Mouse (Mus musculus) forebrain, postnatal 0 days (tissue): Measurements from ENCODE around the gene Ncam2. TPM values are rescaled to one million over a fixed set of nuclear protein-coding genes. Genes with fewer than 3 reads are reported as not detected.

ENCODE experiments used
- ATAC-seq: fragments of 200-750 bp; cut with Nextera tagmentation; 2 replicates; pipeline ENCODE4 v1.8.0; 2017; ENCODE audit warnings: mild to moderate bottlenecking, moderate library complexity
- DNase-seq: peaks from one replicate; pipeline ENCODE4 v3.0.0-alpha.2; 2015
- H3K27ac ChIP-seq: fragments of 300-500 bp; sonication (generic); 2 replicates; pipeline ENCODE4 v1.5.1; 2014; ENCODE audit warnings: low read depth, mild to moderate bottlenecking, antibody characterized with exemption, low read length, moderate library complexity, mixed read lengths
- H3K27me3 ChIP-seq: fragments of 300-500 bp; sonication (generic); 2 replicates; pipeline ENCODE4 v1.6.1; 2014; ENCODE audit warnings: mild to moderate bottlenecking, low read length, mixed read lengths; ENCODE audit not compliant: insufficient read depth
- H3K36me3 ChIP-seq: fragments of 300-500 bp; sonication (generic); 2 replicates; pipeline ENCODE4 v1.6.1; 2014; ENCODE audit warnings: mild to moderate bottlenecking, moderate library complexity; ENCODE audit not compliant: insufficient read depth
- H3K4me1 ChIP-seq: fragments of 300-500 bp; sonication (generic); 2 replicates; pipeline ENCODE4 v1.6.1; 2014; ENCODE audit warnings: antibody characterized with exemption; ENCODE audit not compliant: insufficient read depth
- H3K4me2 ChIP-seq: fragments of 300-500 bp; sonication (generic); 2 replicates; pipeline ENCODE4 v1.6.1; 2014; ENCODE audit warnings: low read depth, mild to moderate bottlenecking, moderate library complexity
- H3K4me3 ChIP-seq: fragments of 300-500 bp; sonication (generic); 2 replicates; pipeline ENCODE4 v1.5.1; 2014; ENCODE audit warnings: low read depth, low read length, mixed read lengths
- H3K9ac ChIP-seq: fragments of 300-500 bp; sonication (generic); 2 replicates; pipeline ENCODE4 v1.6.1; 2014; ENCODE audit warnings: mild to moderate bottlenecking
- H3K9me3 ChIP-seq: fragments of 300-500 bp; sonication (generic); 2 replicates; pipeline ENCODE4 v1.6.1; 2016; ENCODE audit warnings: low read length
- CTCF ChIP-seq: sonication (generic); IDR thresholded peaks from 2 replicates; pipeline ENCODE4 v1.5.1; 2016; ENCODE audit warnings: antibody characterized with exemption, control low read depth, low read depth
- WGBS: fragments of 180-500 bp; shearing (Covaris S2); extraction: QIAGEN DNeasy Blood & Tissue Kit; methylation state at CpG from one replicate; pipeline ENCODE4 v1.1.7; 2014; 5-methylcytosine and 5-hydroxymethylcytosine counted together
- polyA plus RNA-seq: library from polyadenylated mRNA; unstranded; fragments of >200 nt; fragmentation: Nextera tagmentation; extraction: Ambion mirVana; gene quantifications from 2 replicates; pipeline ENCODE4 v1.2.1, GENCODE M21; 2015
- total RNA-seq: library from RNA; depleted of rRNA; stranded (reverse); fragments of >200 nt; gene quantifications from 2 replicates; pipeline ENCODE4 v1.2.3, GENCODE M21; 2014

The Ncam2 gene
- total and polyA plus RNA-seq, 2 experiments from 2014 or later, result 12.2 to 54.6 TPM

- WGBS, result 88% methylated on average over 5 of the region's 5 CpGs
- H3K4me1 ChIP-seq, result peaks cover 7% of the 10 kb centered on the region
- no peaks in the 10 kb centered on the region for H3K36me3 ChIP-seq
- no peak for TF ChIP-seq CTCF
- H3K27ac ChIP-seq, result no peak overlapping the region
- H3K4me3 ChIP-seq, result no peak overlapping the region
- ATAC-seq, result no peak
- H3K27me3 ChIP-seq, result no peaks in the 10 kb centered on the region
- no peak overlapping the region for H3K9ac ChIP-seq
- H3K9me3 ChIP-seq, result no peaks in the 10 kb centered on the region
- H3K4me2 ChIP-seq, result no peak overlapping the region
- no peak for DNase-seq
Measured at GRCm38 (mm10) chr16:81199467-81199866, 1.0 kb upstream of the Ncam2 start.

GRCm38 (mm10) chr16:81201471-81201870 is 974 bp downstream of the Ncam2 start:
- peak overlapping the region; percentile 81 for H3K27ac ChIP-seq
- peaks cover 8% of the 10 kb centered on the region for H3K4me1 ChIP-seq

DNA sequence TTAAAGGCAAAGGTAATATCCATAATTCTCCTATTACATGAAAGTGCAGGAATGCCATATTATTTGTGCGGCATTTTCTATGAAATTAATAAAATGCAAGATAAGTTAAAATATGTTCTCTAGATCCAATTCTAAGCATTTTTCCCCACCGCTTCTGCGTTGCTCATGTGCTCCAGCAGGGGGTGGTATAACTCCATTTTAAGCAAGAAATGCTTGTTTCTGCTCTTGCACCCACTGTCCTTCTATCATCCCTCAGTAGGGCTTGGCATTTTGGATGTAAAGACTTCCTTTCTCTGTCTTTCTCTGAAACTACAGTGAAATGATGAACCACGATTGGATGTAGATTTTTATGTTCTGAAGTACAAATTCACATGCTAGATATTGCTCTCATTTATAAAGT is 1.5 kb downstream of the Ncam2 start:
- peak; percentile 58 for ATAC-seq
- WGBS, result 2% methylated on average over 4 of the region's 4 CpGs
- peak overlapping the region; percentile 67 for H3K4me2 ChIP-seq
- peak overlapping the region; percentile 69 for H3K9ac ChIP-seq
- no peaks in the 10 kb centered on the region for H3K27me3 ChIP-seq
- TF ChIP-seq CTCF, result peak; percentile 92
- H3K27ac ChIP-seq, result peak overlapping the region; percentile 69
- DNase-seq, result peak; percentile 92
- H3K4me3 ChIP-seq, result peak overlapping the region; percentile 63
- no peaks in the 10 kb centered on the region for H3K9me3 ChIP-seq
- H3K4me1 ChIP-seq, result peaks cover 8% of the 10 kb centered on the region
- no peaks in the 10 kb centered on the region for H3K36me3 ChIP-seq

More at GRCm38 (mm10) chr16:81201471-81201870, 974 bp downstream of the Ncam2 start:
- H3K9ac ChIP-seq, result peak overlapping the region; percentile 69
- ATAC-seq (no peak), DNase-seq (peak; percentile 37)
- no peak for TF ChIP-seq CTCF
- 15% methylated on average over 5 of the region's 5 CpGs for WGBS
- no peaks in the 10 kb centered on the region for H3K36me3 ChIP-seq
- H3K9me3 ChIP-seq, result no peaks in the 10 kb centered on the region
- H3K4me2 ChIP-seq, result peak overlapping the region; percentile 67
- no peaks in the 10 kb centered on the region for H3K27me3 ChIP-seq
- H3K4me3 ChIP-seq, result peak overlapping the region; percentile 63

- H3K9ac ChIP-seq, result peak overlapping the region; percentile 69
- DNase-seq (peak; percentile 68), ATAC-seq (peak; percentile 42)
- peak overlapping the region; percentile 63 for H3K4me3 ChIP-seq
- TF ChIP-seq CTCF, result no peak
- H3K27me3 ChIP-seq, result no peaks in the 10 kb centered on the region
- WGBS, result 19% methylated on average over 8 of the region's 8 CpGs
- H3K4me1 ChIP-seq, result peaks cover 8% of the 10 kb centered on the region
- peak overlapping the region; percentile 67 for H3K4me2 ChIP-seq
- H3K36me3 ChIP-seq, result no peaks in the 10 kb centered on the region
- no peaks in the 10 kb centered on the region for H3K9me3 ChIP-seq
- H3K27ac ChIP-seq, result peak overlapping the region; percentile 69
Measured at GRCm38 (mm10) chr16:81202721-81203161, 2.2 kb downstream of the Ncam2 start.

DNA sequence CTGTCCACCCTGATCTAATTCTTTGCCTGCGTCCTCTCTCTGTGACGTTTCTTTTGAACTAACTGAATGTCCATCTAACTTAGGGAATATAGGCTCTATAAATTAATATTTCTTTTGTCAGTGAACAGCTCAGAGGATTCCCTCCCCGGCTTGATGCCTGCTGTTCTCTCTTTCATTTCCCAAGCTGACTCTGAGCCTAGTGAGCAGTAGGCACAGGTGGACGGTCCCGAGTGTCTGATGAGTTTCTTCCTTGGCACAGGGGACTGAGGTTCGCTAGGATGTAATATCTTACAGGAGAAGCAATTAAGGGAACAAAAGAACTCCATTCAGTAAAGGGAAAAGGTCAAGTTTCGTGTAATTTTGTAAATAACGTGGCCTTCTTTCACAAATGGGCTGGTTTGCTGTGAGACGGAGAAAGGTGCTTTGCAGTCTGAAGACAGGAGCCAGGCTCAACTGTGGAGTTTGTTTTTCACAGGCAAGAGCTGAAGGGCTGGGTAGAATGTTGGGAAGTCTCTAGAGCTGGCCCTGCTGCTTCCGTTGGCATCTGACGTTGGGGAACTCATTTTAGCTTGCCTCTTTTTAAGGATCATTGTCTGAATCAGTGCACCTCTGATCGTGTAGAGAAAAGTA is 4.0 kb downstream of the Ncam2 start:
- Histone ChIP-seq H3K9ac (peak overlapping the region; percentile 28; the same call in 1 of the 2 replicates), H3K4me1 (peaks cover 8% of the 10 kb centered on the region), H3K27me3 (no peaks in the 10 kb centered on the region), H3K4me2 (peak overlapping the region; percentile 67), H3K4me3 (peak overlapping the region; percentile 63), H3K9me3 (no peaks in the 10 kb centered on the region), H3K27ac (0 out of 2 replicates have a peak overlapping the region, but pooled peaks have one; percentile 2), H3K36me3 (no peaks in the 10 kb centered on the region)
- 40% methylated on average over 12 of the region's 12 CpGs for WGBS
- DNase-seq, result peak; percentile 11
- no peak for ATAC-seq
- no peak for TF ChIP-seq CTCF

GRCm38 (mm10) chr16:81221176-81221575 is 20.7 kb downstream of the Ncam2 start:
- no peak for TF ChIP-seq CTCF
- Histone ChIP-seq H3K4me2 (no peak overlapping the region), H3K4me3 (no peak overlapping the region), H3K9ac (no peak overlapping the region), H3K36me3 (no peaks in the 10 kb centered on the region), H3K27me3 (no peaks in the 10 kb centered on the region), H3K4me1 (no peaks in the 10 kb centered on the region), H3K27ac (no peak overlapping the region), H3K9me3 (no peaks in the 10 kb centered on the region)
- DNase-seq (no peak), ATAC-seq (no peak)
- 51% methylated on average over 3 of the region's 3 CpGs for WGBS

GRCm38 (mm10) chr16:81223841-81224240 is 23.3 kb downstream of the Ncam2 start:
- Histone ChIP-seq H3K4me2 (no peak overlapping the region), H3K9ac (no peak overlapping the region), H3K27me3 (no peaks in the 10 kb centered on the region), H3K4me3 (no peak overlapping the region), H3K9me3 (no peaks in the 10 kb centered on the region), H3K4me1 (no peaks in the 10 kb centered on the region), H3K27ac (no peak overlapping the region), H3K36me3 (no peaks in the 10 kb centered on the region)
- ATAC-seq (no peak), DNase-seq (peak; percentile 47)
- no peak for TF ChIP-seq CTCF
- 2% methylated on average over 1 of the region's 1 CpGs for WGBS
